Mouse (Mus musculus): Measurements from ENCODE around the gene Tmem43.

DNA sequence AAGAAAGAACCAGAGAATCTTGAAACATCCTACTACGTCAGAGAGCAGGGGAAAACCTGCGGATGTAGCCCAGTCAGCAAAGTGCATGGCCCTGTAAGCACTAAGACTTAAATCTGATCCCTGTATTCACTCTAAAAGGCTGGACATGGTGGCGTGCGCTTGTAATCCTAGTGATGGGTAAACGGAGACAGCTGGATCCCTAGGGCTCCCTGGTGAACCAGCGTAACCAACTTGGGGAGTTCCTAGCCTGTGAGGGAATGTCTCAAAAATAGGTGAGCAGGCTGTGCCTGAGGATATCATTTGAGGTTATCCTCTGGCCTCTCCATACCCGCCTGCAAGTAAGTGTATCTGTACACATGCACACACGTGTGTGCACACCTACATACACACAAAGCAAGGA is 57.2 kb downstream of the Tmem43 start:
- TF ChIP-seq POLR2A (IDR thresholded peaks at IDR 0.05; ENCODE audit: borderline replicate concordance, control insufficient read depth, low read depth, low read length) (no peak), CTCF (IDR thresholded peaks at IDR 0.05; ENCODE audit: control insufficient read depth, insufficient read depth, low read length) (no peak)

Data from bone marrow, adult 2 months (tissue).